Mouse (Mus musculus) cerebellum, postnatal 36 days (tissue): ENCODE data around the gene Gm28047.

Experiments
- DNase-seq, 2 experiments: peaks; one replicate each; pipeline ENCODE4 v3.0.0; 2021 to 2022; ENCODE audit warnings: mixed read lengths in 2 of 2

The Gm28047 gene

GRCm38 (mm10) chr15:102487664-102488063 is 137.2 kb downstream of the Gm28047 start:
- no peak for DNase-seq

GRCm38 (mm10) chr15:102485853-102486252 is 139.0 kb downstream of the Gm28047 start:
- DNase-seq = no peak

GRCm38 (mm10) chr15:102483136-102483535 is 141.7 kb downstream of the Gm28047 start:
- no peak for DNase-seq

- DNase-seq = no peak
Measured at GRCm38 (mm10) chr15:102474520-102474919, 150.3 kb downstream of the Gm28047 start.
